Mouse (Mus musculus): ENCODE data around the gene Trap1.
"Not testable (repeated sequence)": the region's sequence is repeated elsewhere in the genome, so short reads cannot be mapped to it uniquely, and the experiment has no call there.

The Trap1 gene

DNA sequence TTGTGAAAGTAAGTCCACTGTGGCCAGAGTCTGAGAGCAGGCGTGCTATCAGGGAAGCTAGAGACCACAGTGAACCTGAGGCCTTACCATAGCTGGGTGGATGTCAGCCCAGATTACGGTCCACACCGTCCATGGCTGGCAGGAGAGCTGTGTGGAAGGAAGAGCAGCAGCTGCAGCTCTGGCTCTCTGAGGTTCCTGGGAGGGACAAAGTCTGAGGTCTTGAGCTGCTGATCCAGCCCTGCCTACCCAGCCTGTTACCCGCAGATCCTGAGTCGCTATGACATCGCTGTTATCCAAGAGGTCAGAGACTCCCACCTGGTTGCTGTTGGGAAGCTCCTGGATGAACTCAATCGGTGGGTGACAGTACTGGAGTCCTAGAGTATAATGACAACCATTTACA is 39.9 kb downstream of the Trap1 start:
- in situ Hi-C loops (cut with MboI; ENCODE audit: low sequenced_read_pairs): no loop called here

DNA sequence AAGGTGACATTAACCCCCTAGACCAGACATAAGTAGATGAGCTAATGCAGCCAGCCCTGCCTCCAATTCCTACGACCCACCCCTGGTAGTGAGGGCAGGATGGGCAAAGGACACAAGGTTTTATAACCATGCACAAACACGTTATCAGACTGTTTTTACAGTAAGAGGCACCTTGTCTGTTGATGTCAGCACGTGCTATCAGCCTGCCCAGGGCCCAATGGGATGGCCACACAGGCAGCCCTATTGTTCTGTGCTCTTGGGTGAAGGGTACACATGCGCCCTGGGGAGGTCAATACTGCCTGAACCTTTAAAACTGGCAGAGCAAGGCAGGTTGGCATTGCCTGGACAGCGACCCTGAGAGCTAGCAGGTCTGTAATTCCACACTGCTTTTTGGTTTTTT is 40.8 kb downstream of the Trap1 start, which contains the start of gene Dnase1:
TSS of gene Dnase1 (plus strand) at position 136 of the 400 bp plus-strand sequence.
- in situ Hi-C loops (cut with MboI; ENCODE audit: low sequenced_read_pairs): no loop called here

DNA sequence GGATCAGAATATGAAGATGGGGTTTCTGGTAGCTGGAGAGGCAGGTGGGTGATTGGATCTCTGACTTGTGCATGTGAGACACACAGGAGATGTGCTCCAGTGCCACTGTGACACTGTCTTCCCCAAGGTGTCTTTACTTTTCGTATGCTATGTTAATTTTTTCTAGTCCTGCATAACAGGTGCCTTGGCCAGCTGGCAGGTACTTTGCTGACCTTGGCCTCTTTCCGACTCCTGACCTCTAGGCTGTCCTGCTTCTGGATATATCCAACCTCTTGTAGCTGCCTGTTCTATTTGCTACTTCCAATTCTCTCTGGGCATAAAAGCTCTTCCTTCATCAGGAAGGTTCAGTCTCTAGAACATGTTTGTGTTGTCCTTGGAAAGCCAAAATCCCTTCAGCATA is 42.1 kb downstream of the Trap1 start:
- in situ Hi-C loops (cut with MboI; ENCODE audit: low sequenced_read_pairs): no loop called here

DNA sequence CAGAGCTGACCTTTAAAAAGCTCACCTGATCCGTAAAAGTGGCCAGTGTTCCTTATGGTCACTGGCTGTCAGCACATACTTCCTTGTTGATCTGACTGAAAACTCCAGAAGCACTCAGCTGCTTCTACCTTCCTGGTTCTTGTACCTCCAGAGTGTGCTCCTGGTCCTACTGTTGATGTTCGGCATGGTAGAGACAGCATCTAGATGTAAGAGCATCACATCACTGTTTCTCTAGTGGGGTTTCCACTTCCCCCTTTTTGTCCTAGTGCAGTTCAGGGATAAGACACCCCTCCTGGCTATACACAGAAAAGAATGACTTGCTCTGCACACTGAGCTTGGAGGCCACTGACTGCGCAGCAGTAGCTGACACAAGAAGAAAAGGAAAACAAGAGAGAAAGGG is 43.2 kb downstream of the Trap1 start:
- in situ Hi-C loops (cut with MboI; ENCODE audit: low sequenced_read_pairs): no loop called here

DNA sequence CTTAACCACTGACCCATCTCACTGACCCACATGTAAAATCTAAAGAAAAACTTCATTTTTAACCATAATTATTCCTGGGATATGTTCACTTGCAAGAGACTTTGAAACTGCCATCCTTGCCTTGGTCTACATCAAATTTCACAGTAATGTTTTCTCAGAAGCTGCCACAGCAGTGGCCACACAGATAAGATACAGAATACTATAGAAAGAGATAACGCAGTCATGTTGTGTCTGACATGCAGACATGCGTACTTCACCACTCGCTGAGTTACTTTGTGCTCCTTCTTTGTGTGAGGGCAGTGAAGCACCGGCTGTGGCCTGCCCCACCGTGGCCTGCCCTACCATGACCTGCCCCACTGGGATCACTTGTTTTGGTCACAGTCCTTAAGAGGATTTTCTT is 43.7 kb downstream of the Trap1 start:
- in situ Hi-C loops (cut with MboI; ENCODE audit: low sequenced_read_pairs): no loop called here

DNA sequence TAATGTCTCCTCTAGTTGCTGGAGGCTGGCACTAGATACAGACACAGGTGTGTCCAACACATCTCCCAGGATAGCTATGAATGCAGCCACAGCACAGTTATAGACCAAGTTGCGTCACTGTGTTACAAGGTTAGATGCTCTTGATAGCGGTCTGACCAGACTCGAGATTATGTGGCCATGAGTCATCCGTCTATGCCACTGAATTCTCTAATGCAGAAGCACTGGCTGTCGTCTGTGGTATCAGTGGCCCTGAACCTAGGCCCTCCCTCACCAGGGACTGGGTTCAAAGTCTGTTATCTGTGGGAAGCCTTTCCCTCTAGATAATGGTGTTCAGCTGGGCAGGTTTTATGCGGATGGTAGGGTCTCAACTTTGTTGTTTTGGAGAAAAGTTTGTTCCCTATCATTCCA is 45.3 kb downstream of the Trap1 start:
- in situ Hi-C loops (cut with MboI; ENCODE audit: low sequenced_read_pairs): no loop called here

DNA sequence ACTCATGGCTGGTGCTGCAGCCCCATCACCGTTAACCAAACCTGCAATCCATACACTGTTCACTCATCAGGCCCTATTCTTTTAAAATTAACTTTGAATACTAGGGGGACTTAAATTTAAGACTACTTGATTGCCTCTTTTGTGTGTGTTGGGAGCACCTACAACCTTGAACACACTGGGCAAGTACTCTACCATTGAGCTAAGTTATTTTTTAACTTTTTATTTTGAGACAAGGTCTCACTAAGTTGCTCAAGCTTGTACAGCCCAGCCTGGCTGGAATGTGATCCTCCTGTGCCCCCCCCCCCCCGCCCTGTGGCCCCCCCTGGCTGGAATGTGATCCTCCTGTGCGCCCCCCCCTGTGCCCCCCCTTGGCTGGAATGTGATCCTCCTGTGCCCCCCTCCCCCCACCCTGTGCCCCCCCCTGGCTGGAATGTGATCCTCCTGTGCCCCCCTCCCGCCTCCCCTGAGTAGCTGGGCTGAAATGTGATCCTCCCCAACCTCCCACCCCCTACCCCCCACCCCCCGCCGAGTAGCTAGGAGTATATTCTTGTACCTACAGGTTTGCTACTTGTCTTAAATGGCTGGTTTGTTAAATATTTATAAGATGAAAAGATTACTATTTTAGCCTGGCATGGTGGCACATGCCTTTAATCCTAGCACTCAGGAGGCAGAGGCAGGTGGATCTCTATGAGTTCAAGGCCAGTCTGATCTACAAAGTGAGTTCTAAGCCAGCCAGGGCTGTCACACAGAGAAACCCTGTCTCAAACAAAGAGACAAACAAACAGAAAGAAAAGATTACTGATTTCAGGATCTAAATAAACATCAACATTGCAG is 46.0 kb downstream of the Trap1 start:
- in situ Hi-C loops (cut with MboI; ENCODE audit: low sequenced_read_pairs): no loop called here

DNA sequence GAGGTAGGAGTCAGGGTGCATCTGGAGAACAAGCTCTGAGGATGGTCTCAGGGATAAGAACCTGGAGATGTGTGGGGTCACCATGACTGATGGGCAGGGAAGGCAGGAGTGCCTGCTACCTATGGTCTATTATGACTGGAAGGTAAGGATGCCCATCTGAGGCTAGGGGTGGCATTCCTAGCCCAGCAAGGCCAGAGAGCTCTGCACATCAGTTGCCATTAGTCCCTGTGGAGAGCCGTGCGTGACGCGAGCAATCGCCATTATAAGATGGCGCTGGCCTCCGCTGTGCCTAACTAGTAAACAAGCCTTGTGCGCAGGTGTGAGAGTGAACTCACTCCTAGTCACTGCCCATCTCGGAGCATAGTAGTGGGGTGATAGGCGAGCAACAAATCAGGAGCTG is 47.1 kb downstream of the Trap1 start:
- in situ Hi-C loops (cut with MboI; ENCODE audit: low sequenced_read_pairs): no loop called here

DNA sequence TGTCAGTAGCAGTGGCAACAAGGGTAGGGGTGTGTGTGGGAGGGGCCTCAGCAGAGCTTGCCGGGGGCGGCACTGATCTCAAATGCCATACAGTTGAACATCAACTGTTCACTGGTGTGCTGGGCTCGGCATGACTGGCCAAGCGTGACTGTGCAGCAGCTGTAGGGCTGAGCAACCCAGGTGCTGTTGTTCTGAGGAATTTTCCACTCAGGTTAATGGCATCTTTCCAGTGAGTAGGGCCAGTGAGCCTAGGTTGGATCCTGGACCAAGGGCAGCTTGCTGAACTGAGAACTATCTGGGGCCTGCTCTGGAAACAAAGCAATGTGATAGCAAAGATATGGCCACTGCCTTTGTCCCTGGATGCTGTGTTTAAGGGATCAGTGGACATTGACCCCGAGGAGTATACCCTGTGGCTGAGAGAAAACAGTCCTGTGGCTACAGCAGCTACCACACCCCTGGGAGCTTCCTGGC is 48.2 kb downstream of the Trap1 start:
- in situ Hi-C loops (cut with MboI; ENCODE audit: low sequenced_read_pairs): no loop called here

DNA sequence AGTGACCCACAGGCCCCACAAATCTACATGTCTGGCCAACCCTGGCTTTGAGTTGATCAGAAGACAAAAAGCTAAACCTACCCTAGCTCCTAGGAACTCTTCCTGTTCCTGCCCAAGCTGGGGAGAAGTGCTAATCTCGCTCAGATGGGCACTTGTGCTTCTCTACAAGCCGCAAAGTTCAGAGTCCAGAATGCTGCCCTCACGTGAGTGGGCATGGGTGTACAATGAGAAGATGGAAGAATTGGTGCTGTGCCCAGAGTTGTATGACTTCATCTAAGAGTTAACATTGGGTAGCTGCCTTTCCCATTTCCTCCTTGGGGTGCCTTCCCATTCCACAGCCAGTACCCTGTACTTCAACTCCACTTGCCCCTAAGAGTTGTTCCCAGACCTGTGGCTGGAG is 50.4 kb downstream of the Trap1 start:
- in situ Hi-C loops (cut with MboI; ENCODE audit: low sequenced_read_pairs): no loop called here

DNA sequence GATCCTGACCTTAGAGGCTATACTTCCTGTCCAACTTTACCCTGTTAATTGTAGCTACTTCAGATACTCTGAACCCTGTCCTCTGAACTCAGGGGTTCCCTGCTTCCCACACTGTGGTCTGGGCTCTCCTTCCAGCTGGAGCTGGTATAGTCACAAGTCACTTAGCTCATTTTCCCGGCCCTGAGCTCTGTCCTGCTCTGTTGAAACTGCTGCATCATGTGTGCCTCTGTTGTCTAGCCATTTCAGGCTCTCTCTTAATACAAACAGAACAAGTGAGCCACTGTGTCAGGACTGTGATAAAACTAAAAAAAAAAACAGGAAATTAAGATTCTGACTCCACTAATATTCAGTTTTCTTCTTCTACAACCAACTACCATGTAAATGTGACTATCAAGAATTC is 51.0 kb downstream of the Trap1 start:
- in situ Hi-C loops (cut with MboI; ENCODE audit: low sequenced_read_pairs): no loop called here

DNA sequence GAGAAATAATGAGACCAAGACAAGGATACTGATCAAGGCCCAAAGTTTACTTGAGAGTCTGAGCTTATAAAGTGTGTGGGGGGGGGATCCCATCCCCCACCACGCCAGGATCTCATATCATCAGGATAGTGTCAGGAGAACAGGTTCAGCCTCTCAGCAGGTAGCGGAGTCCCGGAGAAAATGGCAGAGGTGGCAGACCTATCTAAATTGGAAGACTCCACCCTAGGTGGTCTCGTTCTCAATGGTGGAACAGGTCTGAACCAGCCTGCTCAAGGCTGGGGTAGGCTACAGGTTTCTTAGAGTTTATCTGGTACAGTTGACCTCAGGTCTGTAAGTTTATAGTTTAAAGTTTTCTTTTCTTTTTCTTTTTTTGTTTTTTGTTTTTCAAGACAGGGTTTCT is 54.9 kb downstream of the Trap1 start:
- in situ Hi-C loops (cut with MboI; ENCODE audit: low sequenced_read_pairs): no loop called here

DNA sequence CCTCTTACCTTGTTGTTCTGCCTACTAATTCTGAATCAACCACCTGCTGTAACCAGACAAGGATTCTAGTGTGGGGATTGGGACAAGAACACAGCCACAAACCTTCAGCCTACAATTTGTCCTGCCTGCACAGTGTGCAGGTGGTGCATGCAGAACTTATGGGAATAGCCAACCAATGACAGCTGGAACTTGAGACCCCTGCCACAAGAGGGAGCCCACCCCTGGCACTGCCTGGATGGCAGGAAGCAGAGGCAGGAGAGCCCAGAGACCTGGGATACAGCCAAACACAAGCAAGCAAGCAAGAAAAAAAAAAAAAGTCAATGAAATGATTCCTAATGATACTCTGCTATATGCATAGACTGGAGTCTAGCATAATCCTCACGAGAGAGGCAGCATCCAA is 56.4 kb downstream of the Trap1 start:
- in situ Hi-C loops (cut with MboI; ENCODE audit: low sequenced_read_pairs): no loop called here

DNA sequence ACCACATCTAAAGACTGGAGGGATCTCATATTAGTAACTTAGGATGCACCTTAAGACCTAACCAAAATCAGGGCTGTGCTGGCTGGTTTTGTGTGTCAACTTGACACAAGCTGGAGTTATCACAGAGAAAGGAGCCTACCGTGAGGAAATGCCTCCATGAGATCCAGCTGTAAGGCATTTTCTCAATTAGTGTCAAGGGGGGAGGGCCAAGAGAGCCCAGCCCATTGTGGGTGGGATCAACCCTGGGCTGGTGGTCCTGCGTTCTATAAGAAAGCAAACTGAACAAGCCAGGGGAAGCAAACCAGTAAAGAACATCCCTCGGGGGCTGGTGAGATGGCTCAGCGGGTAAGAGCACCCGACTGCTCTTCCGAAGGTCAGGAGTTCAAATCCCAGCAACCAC is 60.2 kb downstream of the Trap1 start:
- in situ Hi-C loops (cut with MboI; ENCODE audit: low sequenced_read_pairs): not testable (repeated sequence)

DNA sequence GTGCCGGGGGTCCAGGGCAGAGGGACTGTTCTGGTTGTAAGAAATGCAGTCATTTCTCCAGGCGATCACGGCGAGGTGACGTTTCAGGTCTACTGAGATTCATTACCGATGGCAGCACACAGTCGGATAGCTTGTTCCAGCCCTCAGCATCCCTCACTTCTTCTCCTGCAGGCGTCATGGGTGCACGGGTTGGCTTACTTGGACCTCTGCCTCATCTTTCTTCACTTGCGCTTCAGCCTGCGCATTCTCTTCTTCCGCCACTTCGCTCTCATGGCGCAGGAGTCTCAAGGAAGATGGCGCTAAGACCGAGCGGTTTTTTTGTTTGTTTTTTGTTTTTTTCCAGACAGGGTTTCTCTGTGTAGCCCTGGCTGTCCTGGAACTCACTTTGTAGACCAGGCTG is 60.8 kb downstream of the Trap1 start:
- in situ Hi-C loops (cut with MboI; ENCODE audit: low sequenced_read_pairs): not testable (repeated sequence)

DNA sequence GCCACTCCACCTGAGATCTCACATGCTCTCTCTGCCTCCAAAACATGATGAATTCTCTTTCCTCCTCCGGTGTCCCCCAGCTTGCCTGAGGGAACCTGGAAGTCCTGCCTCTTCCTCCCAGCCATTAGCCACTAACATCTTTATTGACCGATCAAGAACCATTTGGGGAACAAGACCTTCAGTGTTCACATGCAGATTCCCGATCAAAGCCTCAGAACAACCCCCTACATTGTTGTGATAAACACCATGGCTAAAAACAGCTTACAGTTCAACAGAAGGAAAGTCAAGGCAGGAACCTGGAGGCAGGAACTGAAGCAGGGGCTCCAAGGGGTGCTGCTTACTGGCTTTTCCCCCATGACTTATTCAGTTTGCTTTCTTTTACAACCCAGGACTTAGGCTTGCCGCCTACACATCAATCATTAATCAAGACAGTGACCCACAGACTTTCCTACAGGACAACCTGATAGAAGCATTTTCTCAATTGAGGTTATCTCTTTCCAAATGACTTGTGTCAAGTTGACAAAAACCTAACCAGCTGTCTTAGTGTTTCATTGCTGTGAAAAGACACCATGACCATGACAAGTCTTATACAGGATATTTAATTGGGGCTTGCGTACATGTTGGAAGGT is 63.5 kb downstream of the Trap1 start:
- in situ Hi-C loops (cut with MboI; ENCODE audit: low sequenced_read_pairs): no loop called here

DNA sequence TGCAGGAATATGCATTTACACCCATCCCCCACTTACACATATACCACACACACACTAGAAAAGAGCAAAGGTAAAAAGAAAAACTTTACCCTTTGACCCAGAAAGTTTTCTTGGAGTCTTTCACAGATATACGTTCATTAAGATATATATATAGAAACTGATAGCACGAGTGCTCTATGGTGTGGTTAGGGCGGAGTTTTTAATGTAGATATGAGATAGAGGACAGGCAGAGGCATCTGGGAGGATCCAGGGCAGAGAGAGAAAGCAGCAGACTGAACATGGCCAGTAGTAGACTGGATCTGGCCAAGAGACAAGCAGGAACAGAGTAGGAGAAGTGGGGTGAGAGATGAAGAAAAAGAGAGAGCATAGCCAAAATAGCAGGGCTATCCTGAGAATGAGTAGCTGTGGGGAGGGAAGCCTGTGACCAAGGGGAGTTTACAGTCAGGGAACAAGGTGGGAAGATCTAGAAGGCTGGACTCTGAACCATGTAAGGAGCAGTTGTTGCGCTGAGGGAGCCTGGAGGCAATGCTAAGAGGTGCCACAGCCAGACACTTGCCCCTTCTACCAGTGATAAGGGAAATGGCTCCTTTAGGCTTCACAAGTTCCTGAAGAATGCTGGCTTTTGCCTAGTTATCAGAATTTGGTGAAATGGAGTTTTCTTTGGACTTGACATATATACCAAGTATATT is 64.6 kb downstream of the Trap1 start:
- in situ Hi-C loops (cut with MboI; ENCODE audit: low sequenced_read_pairs): no loop called here

DNA sequence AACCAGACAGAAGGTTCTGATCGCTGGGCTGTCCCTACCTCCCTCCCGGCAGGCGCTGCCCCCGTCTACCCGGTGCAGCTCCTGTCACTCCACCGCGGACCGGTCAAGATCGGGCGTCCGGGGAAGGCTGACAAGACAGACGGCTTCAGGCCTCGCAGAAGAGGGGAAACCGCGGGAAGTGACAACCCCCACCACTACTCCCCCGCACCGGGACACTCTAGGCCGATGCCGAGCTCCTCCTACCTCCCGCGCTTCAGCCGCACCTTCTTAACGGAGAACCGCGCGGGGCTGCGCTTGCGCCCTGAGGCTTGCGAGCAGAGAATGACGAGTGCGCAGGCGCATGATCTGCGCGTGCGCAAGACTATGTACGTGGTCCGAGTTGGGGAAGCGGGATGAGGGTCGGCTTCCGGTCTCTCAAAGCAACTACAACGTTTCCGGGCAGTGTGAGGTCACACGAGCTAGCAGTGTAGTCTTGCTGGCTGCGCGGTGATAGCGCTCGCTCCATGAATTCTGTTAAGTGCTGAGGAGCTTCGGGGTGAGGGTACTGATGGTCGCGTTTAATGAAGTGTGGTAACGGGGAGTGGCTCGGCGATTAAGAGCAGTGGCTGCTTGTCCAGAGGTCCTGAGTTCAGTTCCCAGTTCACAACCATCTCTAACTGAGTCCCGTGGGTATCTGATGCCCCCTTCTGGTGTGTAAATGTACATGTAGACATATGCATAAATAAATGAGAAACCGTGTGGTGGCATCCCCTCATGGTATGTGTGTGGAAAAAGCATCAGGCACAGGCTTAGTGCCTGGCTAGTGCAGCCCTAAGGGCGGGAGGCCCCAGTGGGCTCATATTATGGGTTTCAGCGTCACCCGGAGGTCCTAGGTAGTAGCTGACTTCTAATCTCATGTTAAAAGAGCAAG is 73.9 kb downstream of the Trap1 start, which contains the start of gene Slx4:
TSS of gene Slx4 (minus strand) at position 282 of the 910 bp plus-strand sequence.
- in situ Hi-C loops (cut with MboI; ENCODE audit: low sequenced_read_pairs): no loop called here
